8 mouse cellular contexts compared by ENCODE assay signal in the genomic region with DNA sequence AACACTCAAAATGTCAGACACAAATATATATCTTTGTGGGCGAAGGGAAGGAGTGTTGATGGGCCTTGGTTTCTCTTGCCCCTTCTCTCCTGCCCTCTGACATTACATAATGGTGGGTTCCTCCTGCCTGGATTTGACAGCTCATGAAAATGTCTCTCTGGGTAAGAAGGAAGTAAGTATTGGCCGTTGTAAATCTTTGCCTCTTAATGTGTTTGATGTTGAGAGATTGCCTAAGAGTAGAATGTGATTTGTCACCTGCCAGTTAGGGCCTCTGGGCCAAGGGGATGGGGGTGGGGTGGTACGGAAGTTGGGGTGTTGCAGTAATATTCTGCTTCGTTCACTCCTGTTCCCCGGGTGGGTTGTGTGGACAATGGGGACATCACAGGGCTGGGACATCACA. TPM values are rescaled to one million over a fixed set of nuclear protein-coding genes. Genes with fewer than 3 reads are reported as not detected.
A peak's percentile ranks its signal among the peaks of the same experiment; 100 is the strongest.
DNase-seq lines count a peak whose midpoint lies in the region; ATAC-seq and TF ChIP-seq lines count a peak whose summit lies in the region.

No protein-coding gene starts in this region.

- H3K9me3 ChIP-seq in kidney, embryonic 15.5 days (replicated peaks) = no peaks in the 10 kb centered on the region
- no peaks in the 10 kb centered on the region for H3K9me3 ChIP-seq in hindbrain, embryonic 12.5 days (replicated peaks)
- H3K9me3 ChIP-seq in lung, postnatal 0 days (ENCODE audit: low read length) = no peaks in the 10 kb centered on the region

- peak; percentile 50 for TF ChIP-seq EP300 in lung, postnatal 0 days (IDR thresholded peaks at IDR 0.05)

- no peaks in the 10 kb centered on the region for H3K36me3 ChIP-seq in kidney, embryonic 15.5 days
- H3K36me3 ChIP-seq in hindbrain, embryonic 12.5 days = no peaks in the 10 kb centered on the region
- no peaks in the 10 kb centered on the region for H3K36me3 ChIP-seq in lung, postnatal 0 days (ENCODE audit: insufficient read depth, low read length)

- no peak for TF ChIP-seq CTCF in lung, postnatal 0 days (IDR thresholded peaks at IDR 0.05)
- no peak for TF ChIP-seq CTCF in olfactory bulb, adult 2 months (IDR thresholded peaks at IDR 0.05; ENCODE audit: insufficient read depth, low read depth, low read length)

- ATAC-seq in kidney, embryonic 15.5 days (replicated peaks; ENCODE audit: low FRiP score) = no peak
- ATAC-seq in hindbrain, embryonic 12.5 days (ENCODE audit: low FRiP score) = no peak
- peak; percentile 47 for ATAC-seq in lung, postnatal 0 days

- TF ChIP-seq POLR2A in olfactory bulb, adult 2 months (IDR thresholded peaks at IDR 0.05; ENCODE audit: insufficient read depth, low read depth, low read length) = no peak

- DNase-seq in kidney, postnatal 4 days = no peak
- DNase-seq in lung, postnatal 0 days (ENCODE audit: low spot score) = peak; percentile 69
- no peak for DNase-seq in urinary bladder, postnatal 10 days (ENCODE audit: low spot score)
- no peak for DNase-seq in urinary bladder, adult 2 months (ENCODE audit: low spot score)

- H3K27me3 ChIP-seq in kidney, embryonic 15.5 days = no peaks in the 10 kb centered on the region
- no peaks in the 10 kb centered on the region for H3K27me3 ChIP-seq in hindbrain, embryonic 12.5 days
- H3K27me3 ChIP-seq in lung, postnatal 0 days (replicated peaks; ENCODE audit: insufficient read depth, low read length) = no peaks in the 10 kb centered on the region

- peaks cover 27% of the 10 kb centered on the region for H3K4me1 ChIP-seq in kidney, embryonic 15.5 days
- H3K4me1 ChIP-seq in brown adipose tissue, adult 24 weeks (ENCODE audit: control insufficient read depth, insufficient read depth, insufficient read length, low read length) = peaks cover 7% of the 10 kb centered on the region; the same call in 1 of the 2 replicates
- peaks cover 15% of the 10 kb centered on the region for H3K4me1 ChIP-seq in hindbrain, embryonic 12.5 days
- H3K4me1 ChIP-seq in lung, postnatal 0 days (ENCODE audit: insufficient read depth, low read depth, low read length) = peaks cover 11% of the 10 kb centered on the region; the same call in 1 of the 2 replicates
- peaks cover 13% of the 10 kb centered on the region for H3K4me1 ChIP-seq in olfactory bulb, adult 2 months (ENCODE audit: control insufficient read depth, insufficient read depth, low read length)

- 21% methylated on average over 5 of the region's 5 CpGs for WGBS in kidney, embryonic 15.5 days
- WGBS in hindbrain, embryonic 12.5 days = 70% methylated on average over 5 of the region's 5 CpGs
- 22% methylated on average over 5 of the region's 5 CpGs for WGBS in lung, postnatal 0 days
- 34% methylated on average over 5 of the region's 5 CpGs for WGBS in olfactory bulb, adult 2 months

- peak overlapping the region; percentile 71 for H3K9ac ChIP-seq in kidney, embryonic 15.5 days
- peak overlapping the region; percentile 85 for H3K9ac ChIP-seq in hindbrain, embryonic 12.5 days
- H3K9ac ChIP-seq in lung, postnatal 0 days (replicated peaks; ENCODE audit: low read depth) = peak overlapping the region; percentile 76; the same call in 1 of the 2 replicates

- peak overlapping the region; percentile 75 for H3K4me3 ChIP-seq in kidney, embryonic 15.5 days (replicated peaks)
- H3K4me3 ChIP-seq in brown adipose tissue, adult 24 weeks (ENCODE audit: insufficient read depth, low read depth, low read length) = peak overlapping the region; percentile 90
- peak overlapping the region; percentile 94 for H3K4me3 ChIP-seq in hindbrain, embryonic 12.5 days
- peak overlapping the region; percentile 92 for H3K4me3 ChIP-seq in lung, postnatal 0 days (ENCODE audit: low read depth, low read length)
- peak overlapping the region; percentile 63 for H3K4me3 ChIP-seq in olfactory bulb, adult 2 months (ENCODE audit: insufficient read depth, low read depth, low read length)

- no peak overlapping the region for H3K27ac ChIP-seq in kidney, embryonic 15.5 days
- peak overlapping the region; percentile 19; the same call in 1 of the 2 replicates for H3K27ac ChIP-seq in brown adipose tissue, adult 24 weeks (replicated peaks; ENCODE audit: low read depth, low read length)
- H3K27ac ChIP-seq in hindbrain, embryonic 12.5 days = no peak overlapping the region
- H3K27ac ChIP-seq in lung, postnatal 0 days (ENCODE audit: low read length) = peak overlapping the region; percentile 59
- peak overlapping the region; percentile 19; the same call in 1 of the 2 replicates for H3K27ac ChIP-seq in olfactory bulb, adult 2 months (ENCODE audit: insufficient read depth, low read depth, low read length)

- H3K4me2 ChIP-seq in kidney, embryonic 15.5 days = peak overlapping the region; percentile 77
- peak overlapping the region; percentile 58 for H3K4me2 ChIP-seq in hindbrain, embryonic 12.5 days (replicated peaks)
- peak overlapping the region; percentile 91 for H3K4me2 ChIP-seq in lung, postnatal 0 days (replicated peaks; ENCODE audit: low read depth, low read length)

RNA-seq across cellular contexts. Expression of a gene that starts 1.0 kb away (rescaled TPM):
- polyA plus RNA-seq in kidney, embryonic 15.5 days (2015; fragmentation: Nextera tagmentation; extraction: Ambion mirVana) = 18.7 and 20.5 TPM in 2 replicates
- 5.4 and 6.7 TPM in 2 replicates for polyA plus RNA-seq in brown adipose tissue, adult 24 weeks (2012; ENCODE audit: insufficient read depth, insufficient read length, missing spikeins)
- polyA plus RNA-seq in hindbrain, embryonic 12.5 days (2016; fragmentation: Nextera tagmentation; extraction: Ambion mirVana) = 33.7 and 36.1 TPM in 2 replicates
- 15.8 and 17.8 TPM in 2 replicates for polyA plus RNA-seq in lung, postnatal 0 days (2015; fragmentation: Nextera tagmentation; extraction: Ambion mirVana)
- polyA plus RNA-seq in olfactory bulb, adult 2 months (2012; ENCODE audit: insufficient read depth, insufficient read length, low replicate concordance, missing spikeins) = 177 TPM in 1 of 2 replicates, not detected in the other
- 27.8 and 33.7 TPM in 2 replicates for polyA plus RNA-seq in urinary bladder, adult 2 months (2012; rRNA removed)

Comparison
In these comparisons a context has a peak if more than half of its experiments do, and no peak if none do; other contexts are left out.
1. H3K27ac ChIP-seq: peak in brown adipose tissue, adult 24 weeks (single experiment), lung, postnatal 0 days (single experiment) and olfactory bulb, adult 2 months (single experiment); none in kidney, embryonic 15.5 days (single experiment) and hindbrain, embryonic 12.5 days (single experiment).
2. Peak in every context shown above with its lines, with median percentiles within 50 percentile points of each other: H3K4me2 ChIP-seq, H3K4me3 ChIP-seq and H3K9ac ChIP-seq.